Mouse (Mus musculus) urinary bladder, adult 18-20 months (tissue): Measurements from ENCODE around the gene Nprl2.
"Not testable (repeated sequence)": the region's sequence is repeated elsewhere in the genome, so short reads cannot be mapped to it uniquely, and the experiment has no call there.

ENCODE experiments used
- DNase-seq, 2 experiments: peaks; one replicate each; pipeline ENCODE4 v3.0.0; 2022; ENCODE audit warnings: low spot score in 2 of 2, mixed read lengths in 2 of 2

The Nprl2 gene

DNA sequence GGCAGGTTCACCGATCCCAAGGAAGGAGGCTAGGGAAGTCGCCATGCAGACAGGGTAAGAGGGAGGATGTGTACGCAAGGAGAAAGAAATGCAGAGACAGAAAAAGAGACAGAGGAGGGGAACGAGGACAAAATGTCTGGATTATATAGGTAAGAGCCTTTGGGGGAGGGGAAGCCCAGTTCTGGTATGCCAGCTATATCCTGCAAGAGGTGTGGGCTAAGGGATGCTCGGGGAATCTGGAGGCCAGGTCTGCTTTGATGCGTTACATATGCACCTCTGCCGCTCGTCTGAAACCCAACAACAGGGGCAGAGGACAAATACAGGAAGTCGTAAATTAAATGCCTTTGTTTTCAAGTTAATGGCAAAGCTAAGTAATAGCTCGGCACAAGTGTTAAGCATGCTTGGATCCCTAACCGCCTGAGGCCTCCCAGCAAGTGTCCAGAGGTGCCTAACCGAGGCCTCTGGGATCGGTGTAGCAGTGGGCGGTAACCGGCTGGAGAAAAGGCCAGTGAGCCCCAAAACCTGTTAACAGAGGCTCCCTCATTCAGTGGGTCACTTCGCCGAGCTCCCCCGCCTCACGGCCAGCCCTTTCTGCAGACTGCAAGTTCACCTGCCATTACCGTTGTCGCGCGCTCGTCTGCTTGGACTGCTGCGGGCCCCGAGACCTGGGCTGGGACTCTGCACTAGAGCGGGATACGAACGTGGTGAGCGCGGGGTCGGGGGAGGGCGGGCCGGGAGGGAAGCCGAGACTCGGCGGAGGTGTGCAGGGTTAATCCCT lies 11.7 kb downstream of the Nprl2 start:
- DNase-seq, result no peak

DNA sequence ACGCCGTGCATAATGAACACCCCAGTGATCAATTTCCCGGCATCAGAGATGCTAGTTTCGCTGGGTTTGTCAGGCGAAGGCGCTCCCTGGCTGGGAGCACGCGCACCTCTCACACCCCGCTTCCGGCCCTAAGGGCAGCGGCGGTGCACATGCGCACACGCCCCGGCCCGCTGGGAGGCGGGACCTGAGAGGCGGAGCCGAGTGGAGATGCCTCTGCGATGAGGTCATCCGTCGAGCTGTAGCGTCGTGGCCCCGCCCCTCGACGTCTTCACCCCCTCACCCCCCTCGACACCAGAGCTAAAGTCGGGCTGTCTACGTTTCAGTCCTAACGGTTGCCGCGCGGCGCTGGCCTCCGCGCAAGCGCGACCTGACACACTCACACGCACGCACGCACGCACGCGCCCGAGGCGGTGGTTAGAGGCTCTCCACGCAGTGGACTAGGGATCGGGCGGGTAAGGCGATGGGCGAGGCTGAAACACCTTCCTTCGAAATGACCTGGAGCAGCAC lies 12.3 kb downstream of the Nprl2 start:
- DNase-seq, result peak; percentile 87 to 91

DNA sequence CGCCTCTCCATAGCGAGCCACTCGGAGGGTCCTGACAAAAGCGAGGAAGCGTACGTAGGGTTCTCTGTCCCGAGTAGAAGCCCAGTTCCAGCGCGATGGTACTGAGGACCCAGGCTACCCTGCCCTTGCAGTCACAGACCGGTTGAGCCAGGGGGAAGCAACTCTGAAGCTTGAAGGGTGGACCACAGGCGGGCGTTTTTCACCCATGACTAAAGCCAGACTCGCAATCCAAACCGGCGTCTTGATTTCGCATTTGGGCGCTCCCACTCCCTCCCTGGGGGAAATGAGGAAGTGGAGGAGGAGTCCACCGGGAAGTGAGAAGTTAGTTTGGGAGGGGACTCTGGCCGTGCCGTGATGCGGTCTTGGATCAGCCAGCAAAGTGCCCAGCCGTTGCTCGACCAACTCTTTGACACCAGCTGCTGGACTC lies 13.0 kb downstream of the Nprl2 start:
- DNase-seq, result peak in 1 of 2 experiments; percentile 59

DNA sequence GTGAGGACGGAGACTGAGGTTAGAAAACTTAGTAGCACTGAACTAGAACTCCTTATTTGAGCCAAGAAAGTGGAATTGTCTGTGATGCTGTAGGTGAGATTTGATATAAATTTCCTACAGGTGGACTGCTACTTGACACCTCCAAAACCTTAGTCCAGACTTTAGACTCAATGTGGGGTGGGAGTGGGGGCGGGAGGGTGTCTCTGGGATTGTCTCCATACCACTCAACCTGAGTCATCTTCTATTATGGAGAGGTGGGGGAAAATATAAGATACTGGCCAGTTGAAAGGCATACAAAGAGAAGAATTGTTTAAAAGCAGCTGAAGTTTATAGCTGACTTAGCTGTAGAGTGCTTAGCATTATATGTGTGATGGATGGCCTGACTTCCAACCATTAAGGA lies 13.7 kb downstream of the Nprl2 start:
- DNase-seq, result no peak

DNA sequence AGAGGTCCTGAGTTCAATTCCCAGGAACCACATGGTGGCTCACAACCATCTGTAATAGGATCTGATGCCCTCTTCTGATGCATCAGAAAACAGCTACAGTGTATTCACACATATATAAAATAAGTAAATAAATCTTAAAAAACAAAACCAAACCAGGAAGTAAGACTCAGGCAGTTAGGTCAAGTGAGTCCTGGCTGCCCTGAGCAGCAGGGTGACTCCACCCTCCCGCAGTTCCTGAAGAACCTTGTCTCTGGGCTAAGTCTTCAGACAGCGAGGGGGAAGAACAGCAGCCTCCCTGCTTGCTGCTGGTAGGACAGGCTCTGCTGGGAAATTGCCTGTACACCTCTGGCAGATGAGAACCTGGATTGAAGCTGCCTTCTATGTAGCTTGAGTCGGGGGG lies 14.3 kb downstream of the Nprl2 start:
- DNase-seq, result no peak

DNA sequence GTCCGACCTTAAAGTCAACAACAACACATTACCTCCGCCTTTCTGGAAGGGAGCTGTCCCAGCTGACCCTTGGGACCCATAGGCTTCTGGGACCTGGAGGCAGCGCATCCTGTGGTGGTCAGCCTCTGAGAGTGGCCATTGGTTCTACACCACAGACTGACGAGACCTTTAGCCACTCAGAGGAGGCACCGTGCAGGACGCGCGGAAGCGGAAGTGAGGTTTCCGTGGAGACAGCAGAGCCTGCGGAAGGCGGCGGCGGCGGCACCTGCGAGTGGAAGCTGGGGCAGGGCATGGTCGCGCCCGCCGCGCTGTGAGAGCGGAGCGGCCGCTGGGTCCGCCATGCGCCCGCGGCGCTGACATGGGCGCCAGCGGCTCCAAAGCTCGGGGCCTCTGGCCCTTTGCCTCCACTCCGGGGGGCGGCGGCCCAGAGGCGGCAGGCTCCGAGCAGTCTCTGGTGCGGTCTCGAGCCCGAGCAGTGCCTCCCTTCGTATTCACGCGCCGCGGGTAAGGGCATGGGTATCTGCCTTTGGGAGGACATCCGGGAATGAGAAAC lies 21.1 kb downstream of the Nprl2 start, which contains the start of gene Tusc2:
Tusc2 (plus strand) TSS at position 227 of the 553 bp plus-strand sequence.
- peak; percentile 91 to 93 for DNase-seq

DNA sequence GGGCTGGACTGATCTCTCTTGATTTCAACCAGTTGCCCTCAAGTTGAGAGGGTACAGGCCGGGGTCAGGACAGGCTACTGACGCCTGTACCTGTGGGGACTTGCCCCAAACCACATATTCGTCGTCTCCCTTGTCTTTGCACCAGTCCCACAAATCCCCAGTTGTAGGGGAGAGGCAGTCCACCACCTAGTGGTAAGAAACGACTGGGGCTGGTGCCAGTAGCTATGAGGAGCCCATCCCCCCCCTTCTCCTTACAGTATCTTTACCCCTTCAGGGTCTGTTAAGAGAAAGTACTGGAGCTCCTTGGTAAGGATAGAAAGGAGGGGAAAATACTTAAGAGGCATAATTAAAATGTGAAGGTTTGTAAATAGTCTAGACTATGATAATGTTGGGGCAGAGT lies 23.5 kb downstream of the Nprl2 start:
- DNase-seq, result not testable (repeated sequence)

DNA sequence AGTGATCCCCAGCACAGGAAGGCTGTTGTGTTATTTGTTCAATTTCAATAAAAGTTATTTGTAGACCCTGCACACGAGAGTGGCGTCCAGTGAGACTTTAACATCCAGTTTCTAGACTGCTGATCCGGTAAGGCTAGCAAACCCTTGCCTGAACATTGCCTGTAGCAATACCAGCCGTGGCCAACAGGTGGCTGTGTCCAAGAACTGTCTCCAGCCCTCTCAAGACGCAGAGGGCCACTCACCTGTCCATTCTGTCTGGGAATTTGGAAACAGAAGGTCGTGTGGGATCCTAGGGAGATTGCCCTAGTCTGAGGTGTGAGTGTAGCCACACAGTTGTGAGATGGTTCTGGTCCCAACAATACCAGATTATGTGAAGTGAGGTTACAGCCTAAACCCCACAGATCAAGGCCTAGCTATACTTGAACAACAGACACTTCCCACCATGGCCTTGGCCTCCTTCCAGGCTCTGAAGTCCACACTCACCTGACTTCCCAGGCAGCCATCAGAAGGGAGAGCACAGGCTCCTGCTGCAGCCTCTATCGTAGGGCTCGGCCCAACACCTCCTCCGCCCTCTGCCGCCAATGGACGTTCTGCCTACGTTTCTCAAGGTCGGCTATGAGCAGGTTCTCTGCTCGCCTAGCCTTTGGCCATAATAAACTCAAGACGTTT lies 24.1 kb downstream of the Nprl2 start:
- peak in 1 of 2 experiments; percentile 78 for DNase-seq

DNA sequence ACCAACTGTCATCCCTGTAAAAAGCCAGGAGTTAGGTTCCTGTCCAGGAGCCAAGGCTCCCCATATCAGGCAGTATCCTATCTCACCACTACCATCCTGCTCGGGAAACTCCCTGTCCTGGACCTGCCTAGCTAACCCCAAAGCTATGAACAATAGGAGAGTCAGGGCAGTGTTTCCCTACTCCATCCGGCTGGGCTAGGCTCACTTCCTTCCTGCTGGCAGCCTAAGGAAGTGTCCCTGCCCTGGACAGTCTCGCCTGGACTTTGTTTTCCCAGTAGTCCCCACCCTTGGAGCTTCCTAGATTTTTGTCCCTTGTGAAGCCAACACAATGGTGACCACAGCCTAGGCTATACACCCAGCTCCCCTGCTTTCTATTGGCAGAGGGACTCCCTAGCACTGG lies 24.8 kb downstream of the Nprl2 start:
- DNase-seq, result no peak

DNA sequence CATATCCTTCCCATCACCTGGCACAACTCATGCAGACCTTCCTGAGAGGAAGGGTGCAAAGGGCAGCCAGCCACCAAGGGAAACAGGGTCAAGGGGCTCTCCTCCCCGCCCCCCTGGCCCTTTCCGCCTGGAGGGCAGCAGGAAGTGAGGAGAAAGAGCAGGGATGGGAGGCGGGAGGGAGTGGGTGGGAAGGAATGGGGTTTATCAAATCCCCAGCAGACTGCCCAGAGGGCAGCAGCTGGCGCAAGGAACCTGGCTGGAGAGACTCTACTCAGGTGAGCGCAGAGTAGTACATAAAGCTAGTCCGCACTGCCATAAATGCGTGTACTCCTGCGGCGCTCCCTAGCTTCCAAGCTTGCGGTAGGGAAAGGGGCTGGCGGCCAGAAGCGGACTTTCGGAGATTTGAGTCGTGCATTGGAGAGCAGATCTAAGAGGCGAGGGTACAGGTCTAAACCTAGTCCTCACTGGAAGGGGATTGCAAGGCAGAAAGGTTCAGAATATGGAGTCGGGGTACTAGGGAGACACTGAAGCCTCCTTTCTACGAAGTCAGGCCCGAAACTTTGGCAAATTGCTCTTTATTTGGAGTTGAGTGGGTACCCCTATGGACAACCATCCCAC lies 25.8 kb downstream of the Nprl2 start, which contains the start of gene Hyal2:
Hyal2 (plus strand) TSS at position 244 of the 618 bp plus-strand sequence.
- DNase-seq, result no peak

DNA sequence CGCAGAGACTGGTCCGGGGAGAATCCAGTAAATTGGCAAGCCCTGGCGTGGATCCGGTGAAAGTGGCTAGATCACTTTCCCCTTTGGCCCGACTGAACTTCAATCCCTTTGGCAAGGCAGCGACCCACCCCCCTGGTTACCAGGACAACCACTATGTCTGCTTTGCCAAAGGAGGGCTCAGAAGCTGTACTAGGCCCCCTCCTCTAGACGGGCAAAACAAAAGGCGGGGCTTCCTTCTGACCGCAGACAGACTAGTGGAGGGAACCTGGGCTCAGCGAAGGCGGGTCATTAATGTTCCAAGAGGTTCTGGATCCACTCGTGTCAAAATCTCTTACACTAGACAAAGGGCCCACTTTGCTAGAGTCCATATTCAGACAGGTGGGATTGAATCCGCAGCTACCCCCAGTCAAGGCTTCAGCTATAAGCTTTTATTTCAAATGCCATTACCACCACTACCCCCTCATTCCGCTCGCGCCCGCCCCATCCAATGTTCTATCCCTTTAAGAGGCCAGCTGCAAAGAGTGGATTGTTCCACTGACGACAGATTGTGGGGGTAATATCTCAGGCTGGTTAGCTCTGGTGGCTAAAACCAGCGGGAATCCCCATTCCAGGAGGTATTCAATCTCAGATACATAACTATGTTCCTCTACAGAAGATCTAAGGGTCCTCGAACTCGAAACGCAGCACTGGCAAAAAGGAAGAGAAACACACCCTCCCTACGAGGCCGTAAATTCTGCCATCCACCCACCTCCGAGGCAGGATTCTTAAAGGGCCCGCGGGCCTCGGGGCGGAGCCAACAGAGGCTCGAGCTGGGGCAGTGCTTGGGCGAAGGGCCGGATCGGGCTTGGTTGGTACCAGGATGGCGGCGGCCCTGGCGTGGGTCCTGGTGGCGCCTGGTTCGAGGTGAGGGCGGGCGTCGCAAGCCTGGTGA lies 26.6 kb downstream of the Nprl2 start:
- DNase-seq, result peak; percentile 79 to 83

DNA sequence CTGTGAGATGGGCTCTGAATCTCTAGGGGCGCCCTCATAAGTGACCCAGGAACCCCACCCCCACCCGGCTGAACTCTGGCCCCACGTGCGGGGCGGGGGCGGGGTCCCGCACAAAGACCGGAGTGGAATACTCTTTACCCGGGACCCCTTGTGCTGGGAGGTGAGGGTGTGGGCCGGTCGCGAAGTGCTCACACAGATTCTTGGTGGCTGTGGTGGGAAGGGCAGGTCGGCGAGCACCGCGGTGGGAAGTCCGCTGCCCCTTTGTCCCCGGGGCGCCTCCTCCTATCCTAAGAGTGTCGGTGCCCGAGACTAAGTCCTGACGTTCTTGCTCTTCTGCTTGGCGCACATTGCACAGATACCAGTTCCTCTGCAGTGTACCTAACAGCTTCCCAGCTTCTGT lies 27.2 kb downstream of the Nprl2 start:
- no peak for DNase-seq

DNA sequence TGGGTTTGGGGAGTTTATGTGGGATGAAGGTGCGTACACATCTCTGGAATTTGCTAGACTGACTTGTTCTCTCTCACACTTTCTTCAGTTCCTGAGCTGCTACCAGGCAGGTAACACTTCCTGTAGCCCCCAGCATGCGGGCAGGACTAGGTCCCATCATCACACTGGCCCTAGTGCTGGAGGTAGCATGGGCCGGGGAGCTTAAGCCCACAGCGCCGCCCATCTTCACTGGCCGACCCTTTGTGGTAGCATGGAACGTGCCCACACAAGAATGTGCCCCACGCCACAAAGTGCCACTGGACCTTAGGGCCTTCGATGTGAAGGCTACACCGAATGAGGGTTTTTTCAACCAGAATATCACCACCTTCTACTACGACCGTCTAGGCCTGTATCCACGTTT lies 28.0 kb downstream of the Nprl2 start:
- peak in 1 of 2 experiments; percentile 33 for DNase-seq

DNA sequence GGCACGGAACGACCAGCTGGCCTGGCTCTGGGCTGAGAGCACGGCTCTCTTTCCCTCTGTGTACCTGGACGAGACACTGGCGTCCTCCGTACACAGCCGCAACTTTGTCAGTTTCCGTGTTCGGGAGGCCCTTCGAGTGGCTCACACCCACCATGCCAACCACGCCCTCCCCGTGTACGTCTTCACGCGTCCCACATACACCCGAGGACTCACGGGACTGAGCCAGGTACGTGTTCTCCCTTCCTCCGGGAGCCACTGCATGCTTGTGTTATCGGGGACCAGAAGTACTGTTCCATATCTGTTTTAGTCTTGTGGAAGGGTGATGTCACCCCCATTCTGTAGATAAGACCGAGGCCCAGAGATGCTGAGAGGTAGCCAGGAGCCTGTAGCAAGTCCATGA lies 28.8 kb downstream of the Nprl2 start:
- DNase-seq, result peak in 1 of 2 experiments; percentile 41

DNA sequence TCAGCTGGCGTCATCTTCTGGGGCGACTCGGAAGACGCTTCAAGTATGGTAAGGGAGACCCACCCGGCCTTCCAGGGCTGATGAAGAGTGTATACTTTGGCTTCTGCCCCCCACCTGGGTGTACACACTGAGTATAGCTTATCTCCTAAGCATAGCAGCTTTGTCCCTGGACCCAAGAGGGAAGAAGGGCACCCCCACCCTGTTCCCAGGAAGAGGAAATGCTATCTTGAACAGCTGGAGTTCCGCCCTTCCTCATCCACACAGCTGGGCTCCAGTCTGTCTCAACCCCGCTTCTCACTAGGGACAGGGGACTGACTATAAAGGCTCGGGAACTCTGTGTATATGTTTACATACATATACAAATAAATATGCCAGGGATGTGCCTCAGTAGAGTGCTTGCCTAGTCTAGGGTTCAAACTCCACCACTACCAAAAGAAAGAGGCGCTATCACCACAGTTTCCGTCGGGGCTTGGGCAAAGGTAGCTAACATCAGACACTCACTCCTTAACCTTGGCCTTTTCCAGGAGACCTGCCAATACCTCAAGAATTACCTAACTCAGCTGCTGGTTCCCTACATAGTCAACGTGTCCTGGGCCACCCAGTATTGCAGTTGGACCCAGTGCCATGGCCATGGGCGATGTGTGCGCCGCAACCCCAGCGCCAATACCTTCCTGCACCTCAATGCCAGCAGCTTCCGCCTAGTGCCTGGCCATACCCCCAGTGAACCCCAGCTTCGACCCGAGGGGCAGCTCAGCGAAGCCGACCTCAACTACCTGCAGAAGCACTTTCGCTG lies 29.7 kb downstream of the Nprl2 start:
- no peak for DNase-seq

DNA sequence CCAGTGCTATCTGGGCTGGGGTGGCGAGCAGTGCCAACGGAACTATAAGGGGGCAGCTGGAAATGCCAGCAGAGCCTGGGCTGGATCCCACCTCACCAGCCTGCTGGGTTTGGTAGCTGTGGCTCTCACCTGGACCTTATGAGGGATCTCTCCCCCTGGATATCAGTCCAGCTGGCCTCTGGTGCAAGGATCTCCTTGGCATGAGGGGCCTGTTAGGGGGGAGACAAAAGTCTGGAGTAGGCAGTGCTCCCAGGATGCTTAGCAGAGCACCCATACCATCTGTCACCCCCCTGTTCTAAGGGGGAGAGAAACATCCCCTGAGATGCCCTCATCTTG lies 30.3 kb downstream of the Nprl2 start:
- no peak for DNase-seq

DNA sequence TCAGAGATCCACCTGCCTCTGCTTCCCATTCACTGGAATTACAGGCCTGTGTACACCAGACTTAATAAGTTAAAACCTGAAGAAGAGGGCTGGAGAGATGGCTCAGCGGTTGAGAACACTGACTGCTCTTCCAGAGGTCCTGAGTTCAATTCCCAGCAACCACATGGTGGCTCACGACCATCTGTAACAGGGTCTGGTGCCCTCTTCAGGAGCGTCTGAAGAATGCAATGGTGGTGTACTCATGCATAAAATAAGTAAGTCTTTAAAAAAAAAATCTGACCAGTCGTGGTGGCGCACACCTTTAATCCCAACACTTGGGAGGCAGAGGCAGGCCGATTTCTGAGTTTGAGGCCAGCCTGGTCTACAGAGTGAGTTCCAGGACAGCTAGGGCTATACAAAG lies 31.7 kb downstream of the Nprl2 start:
- not testable (repeated sequence) for DNase-seq

DNA sequence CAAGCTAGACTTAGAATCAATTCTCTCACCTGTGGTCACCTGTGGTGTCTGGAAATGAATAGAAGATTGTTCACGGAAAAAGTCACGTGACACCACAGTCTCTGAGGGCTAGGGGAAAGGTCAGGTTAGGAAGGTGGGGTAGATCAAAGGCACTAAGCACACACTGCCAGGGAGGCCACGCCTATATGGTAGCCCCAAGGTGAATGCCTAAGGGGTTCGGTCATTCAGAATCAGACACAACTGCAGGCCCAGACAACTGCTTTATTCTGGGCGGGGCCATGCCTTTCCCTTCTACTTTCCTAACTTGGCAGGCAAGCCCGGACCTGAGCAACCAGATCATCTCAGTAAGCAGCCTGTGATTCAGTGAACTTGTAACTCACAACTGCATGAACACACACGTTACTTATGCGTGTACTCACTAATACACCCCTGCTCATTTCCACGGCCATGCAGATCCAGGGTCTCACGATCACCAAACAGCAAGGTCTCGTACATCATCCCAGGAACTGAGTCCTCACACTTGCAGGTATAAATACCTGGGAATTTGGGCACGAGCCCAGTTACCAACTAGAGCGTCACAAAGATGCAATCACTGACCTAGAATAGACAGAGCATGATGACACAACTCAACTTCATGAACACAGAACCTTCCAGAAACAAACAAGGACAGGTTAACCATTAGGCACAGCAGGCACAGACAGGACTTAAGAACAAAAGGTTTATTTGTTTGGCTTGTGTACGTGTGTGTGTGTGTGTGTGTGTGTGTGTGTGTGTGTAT lies 33.7 kb downstream of the Nprl2 start:
- peak; percentile 57 to 83 for DNase-seq

DNA sequence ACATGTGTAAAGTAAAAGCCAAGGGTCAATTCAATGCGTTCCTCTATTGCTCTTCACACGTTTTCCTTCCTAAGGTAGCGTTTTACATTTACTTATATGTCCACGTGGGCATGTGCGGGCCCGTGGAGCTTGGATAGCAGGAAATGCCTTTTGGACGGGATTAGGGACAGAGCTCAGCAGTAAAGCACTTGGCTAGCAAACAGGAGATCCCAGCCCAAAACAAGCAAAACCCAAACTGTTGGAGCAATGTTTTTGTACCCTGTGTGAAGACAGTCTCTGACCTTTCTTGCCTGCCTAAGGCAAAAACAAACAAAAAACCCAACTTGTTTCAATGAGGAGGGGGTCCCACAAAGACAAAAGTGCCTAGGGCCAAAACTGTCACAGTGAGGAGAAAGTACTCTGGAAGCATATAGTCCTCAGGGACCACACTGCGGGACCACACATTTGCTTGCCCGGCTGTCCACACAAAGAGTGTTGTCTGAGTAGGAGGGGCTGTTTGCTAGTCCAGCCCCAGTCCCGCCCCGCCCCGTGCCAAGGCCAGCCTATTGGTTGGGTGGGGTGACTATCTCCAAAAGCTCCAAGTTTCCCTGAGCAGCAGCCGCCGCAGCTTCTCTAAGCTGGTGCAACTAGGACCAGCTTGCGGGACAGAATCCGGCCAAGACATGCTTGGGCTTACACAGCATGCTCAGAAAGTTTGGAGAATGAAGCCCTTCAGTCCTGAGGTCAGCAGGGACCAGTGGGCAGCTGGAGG lies 34.5 kb downstream of the Nprl2 start, which contains the start of gene Hyal1:
Hyal1 (plus strand) TSS at position 571 of the 751 bp plus-strand sequence.
- DNase-seq, result peak; percentile 82 to 83
